Mouse (Mus musculus): ENCODE data around the gene Cabp4.

Cabp4 gene

GRCm38 (mm10) chr19:4164721-4165120 is 20.9 kb upstream of the Cabp4 start:
- in situ Hi-C loops (cut with MboI): no loop called here

DNA sequence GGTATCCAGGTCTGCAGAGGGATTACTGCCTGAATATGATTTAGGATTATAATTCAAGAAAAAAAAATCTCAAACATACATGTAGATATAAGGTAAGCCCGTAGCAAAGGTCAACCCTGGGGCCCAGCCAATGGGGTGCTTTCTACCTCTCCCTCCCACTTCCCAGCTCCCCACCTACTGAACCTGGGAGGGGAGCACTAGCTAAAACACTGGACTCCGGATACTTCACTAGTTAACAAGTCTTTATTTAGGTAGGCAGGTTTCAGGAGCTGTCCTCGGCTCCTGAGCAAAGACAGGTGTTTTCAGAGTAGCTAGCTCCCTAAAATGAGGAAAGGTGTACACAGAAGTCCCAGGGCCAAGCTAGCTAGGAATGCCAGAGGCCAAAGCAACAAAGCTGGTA is 20.3 kb upstream of the Cabp4 start:
- in situ Hi-C loops (cut with MboI): no loop called here

- in situ Hi-C loops (cut with MboI): no loop called here
These were observed 19.7 kb upstream of the Cabp4 start for GRCm38 (mm10) chr19:4163543-4163887.

- in situ Hi-C loops (cut with MboI): no loop called here
These were observed 19.1 kb upstream of the Cabp4 start, which contains the start of gene Rps6kb2 for GRCm38 (mm10) chr19:4162646-4163542. Gene Rps6kb2 (minus strand): TSS chr19:4163354.

GRCm38 (mm10) chr19:4159049-4159448 is 15.2 kb upstream of the Cabp4 start:
- in situ Hi-C loops (cut with MboI): no loop called here

GRCm38 (mm10) chr19:4156771-4157170 is 12.9 kb upstream of the Cabp4 start:
- in situ Hi-C loops (cut with MboI): no loop called here

- in situ Hi-C loops (cut with MboI): no loop called here
These were observed 12.3 kb upstream of the Cabp4 start for GRCm38 (mm10) chr19:4156073-4156579.

DNA sequence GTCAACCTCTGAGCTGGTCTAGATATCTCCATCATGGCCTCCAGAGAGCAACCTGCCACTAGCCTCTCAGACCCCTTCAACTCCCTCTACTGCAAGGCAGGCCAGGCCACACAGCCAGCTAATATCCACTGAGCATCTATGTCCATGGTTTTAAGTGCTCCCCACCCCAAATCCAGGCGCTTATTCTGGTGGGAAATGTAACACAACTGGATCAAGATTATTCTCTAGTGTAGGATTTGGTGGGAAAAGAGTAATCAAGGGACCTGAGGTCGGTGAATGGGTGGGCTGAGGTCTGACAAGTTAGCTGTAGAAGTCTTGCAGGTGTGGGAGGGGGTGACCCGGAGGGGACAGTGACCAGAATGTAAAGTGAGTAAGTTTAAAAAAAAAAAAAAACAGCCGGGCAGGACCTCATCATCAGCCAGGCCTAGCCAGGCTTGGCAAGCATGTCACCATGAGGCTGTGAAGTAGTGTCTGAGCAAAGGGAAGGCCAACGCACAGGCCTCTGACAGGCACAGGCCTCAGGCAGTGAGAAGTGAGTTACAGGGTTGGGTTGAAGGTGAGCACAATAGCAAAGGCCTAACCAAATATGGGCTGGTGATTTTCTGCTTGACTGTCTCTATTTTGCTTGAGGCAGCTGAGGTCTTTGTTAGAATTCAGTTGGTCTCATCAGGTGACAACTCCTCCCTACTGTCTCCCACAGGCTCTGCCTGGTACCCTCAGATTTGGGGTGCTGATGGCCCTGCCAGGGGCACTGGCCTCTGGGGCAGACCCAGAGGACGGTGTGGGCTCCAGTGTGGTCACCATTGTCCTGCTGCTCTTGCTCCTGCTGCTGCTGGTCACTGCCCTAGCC is 11.6 kb upstream of the Cabp4 start:
- in situ Hi-C loops (cut with MboI): no loop called here

DNA sequence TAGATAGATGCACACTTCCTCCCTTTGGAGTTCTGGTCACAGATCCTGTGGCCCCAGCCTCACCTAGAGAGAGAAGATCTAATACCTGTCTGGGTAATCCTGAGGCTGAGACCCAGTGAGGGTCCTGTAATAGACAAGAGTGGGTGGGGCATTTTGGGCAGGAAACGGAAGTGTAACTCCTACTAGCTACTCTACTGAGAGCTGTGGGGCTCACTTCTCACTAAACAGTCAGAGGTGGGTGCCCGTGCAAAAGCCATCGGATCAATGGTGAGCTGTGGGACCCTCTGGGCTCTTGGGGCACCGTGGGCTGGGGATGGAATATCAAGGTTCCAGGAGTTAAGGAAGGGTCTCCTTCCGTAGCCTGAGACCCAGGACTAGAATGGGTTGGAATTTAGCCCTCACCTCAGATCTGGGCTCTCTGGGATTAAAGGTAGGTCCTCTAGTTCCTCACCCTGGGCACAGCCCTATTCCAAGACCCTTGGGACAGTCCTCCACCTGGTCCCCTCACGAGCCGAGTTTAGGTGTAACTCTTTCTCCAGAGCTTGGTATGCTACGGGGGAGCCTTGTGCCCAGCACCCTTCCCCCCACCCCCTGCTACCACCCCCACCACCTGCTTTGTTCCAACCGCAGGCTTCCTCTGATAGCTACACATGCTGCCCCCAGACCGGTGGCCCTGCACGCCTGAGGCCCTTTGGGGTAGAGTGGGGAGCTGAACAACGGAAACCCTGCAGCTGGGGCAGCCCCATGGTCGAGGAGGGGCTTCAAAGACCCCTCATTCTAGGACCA is 10.8 kb upstream of the Cabp4 start:
- in situ Hi-C loops (cut with MboI): no loop called here

- in situ Hi-C loops (cut with MboI): no loop called here
These were observed 9.4 kb upstream of the Cabp4 start, which contains the start of gene Ptprcap for GRCm38 (mm10) chr19:4153232-4153654. Gene Ptprcap (plus strand): TSS chr19:4153604.

GRCm38 (mm10) chr19:4152445-4153231 is 8.8 kb upstream of the Cabp4 start:
- in situ Hi-C loops (cut with MboI): no loop called here

DNA sequence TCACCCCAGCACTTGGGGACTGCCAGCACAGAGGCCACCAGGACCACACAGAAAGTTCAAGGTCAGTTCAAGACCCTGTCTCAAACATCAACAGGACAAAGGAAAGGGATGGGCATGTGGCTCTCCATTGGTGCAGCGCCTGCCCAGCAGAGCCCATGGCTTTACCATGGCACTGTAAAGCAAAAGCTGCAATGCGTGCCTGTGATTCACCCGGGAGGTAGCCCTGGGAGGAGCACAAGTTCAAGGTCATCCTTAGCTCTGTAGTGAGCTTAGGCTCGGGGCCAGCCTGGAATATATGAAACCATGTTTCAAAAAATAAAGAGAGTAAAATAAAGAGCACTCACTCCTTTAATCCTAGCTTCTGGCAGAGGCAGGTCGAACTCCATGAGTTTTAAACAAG is 8.1 kb upstream of the Cabp4 start:
- in situ Hi-C loops (cut with MboI): no loop called here

GRCm38 (mm10) chr19:4151488-4151860 is 7.6 kb upstream of the Cabp4 start:
- in situ Hi-C loops (cut with MboI): no loop called here

DNA sequence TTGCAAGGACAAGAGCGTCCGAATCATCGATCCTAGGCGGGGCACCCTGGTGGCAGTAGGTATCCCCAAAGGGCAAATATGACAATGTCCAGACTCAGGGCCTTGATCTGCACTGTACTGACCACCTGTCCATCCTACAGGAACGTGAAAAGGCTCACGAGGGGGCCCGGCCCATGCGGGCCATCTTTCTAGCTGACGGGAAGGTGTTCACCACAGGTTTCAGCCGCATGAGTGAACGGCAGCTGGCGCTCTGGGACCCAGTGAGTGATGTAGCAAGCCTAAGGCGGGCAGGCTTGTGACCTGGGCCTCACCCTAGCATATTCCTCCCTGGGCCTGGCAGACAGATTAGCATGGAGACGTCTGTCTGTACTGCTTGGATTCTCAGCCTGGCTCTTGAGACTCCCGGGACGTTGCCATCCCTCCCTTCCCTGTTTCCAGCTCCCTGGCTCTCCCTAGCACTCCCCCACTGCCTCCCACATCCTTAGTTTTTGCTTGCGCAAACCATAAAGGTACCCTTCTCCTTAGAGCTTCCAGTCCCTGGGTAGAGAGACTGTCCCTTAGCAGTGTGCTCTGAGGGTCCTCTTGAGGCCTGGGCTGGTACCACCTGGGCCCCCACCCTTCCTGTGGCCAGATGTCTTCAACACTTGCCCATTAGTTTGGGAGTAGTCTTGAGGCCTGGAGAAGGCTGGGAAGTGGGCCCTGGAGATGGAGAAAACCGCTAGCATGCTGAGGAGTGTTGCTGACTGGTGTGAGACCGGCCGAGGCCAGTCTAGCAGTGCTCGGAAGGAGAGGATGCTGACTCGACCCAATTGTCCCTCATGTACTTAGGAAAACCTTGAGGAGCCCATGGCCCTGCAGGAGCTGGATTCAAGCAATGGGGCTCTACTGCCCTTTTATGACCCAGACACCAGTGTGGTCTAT is 7.0 kb upstream of the Cabp4 start:
- in situ Hi-C loops (cut with MboI): no loop called here

DNA sequence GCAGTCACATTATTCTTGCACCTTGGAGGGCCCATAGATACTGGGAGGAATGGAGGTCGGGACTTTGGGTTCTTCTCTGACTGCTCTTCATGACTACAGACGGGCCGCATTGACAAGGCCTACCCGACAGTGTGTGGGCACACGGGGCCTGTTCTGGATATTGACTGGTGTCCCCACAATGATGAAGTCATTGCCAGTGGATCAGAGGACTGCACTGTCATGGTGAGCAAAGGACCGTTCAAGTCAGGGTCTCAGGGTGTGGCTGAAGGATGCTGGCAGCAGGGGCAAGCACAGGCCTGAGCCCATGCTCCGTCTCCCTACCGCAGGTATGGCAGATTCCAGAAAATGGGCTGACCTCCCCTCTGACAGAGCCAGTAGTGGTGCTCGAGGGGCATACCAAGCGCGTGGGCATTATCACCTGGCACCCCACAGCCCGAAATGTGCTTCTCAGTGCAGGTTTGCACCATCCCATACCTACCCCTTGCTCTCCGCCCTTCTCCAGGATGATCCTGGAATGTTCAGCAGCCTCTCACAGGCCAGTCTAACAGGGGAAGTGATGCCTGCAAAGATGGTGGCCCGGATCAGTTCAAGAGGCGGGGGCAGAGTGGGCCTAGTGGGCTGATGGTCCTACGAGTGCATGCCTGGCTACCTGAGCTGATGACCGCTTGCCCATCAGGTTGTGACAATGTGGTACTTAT is 6.1 kb upstream of the Cabp4 start:
- in situ Hi-C loops (cut with MboI): no loop called here

- in situ Hi-C loops (cut with MboI): no loop called here
These were observed 5.5 kb upstream of the Cabp4 start for GRCm38 (mm10) chr19:4149283-4149682.

GRCm38 (mm10) chr19:4148819-4149218 is 5.0 kb upstream of the Cabp4 start:
- in situ Hi-C loops (cut with MboI): no loop called here

DNA sequence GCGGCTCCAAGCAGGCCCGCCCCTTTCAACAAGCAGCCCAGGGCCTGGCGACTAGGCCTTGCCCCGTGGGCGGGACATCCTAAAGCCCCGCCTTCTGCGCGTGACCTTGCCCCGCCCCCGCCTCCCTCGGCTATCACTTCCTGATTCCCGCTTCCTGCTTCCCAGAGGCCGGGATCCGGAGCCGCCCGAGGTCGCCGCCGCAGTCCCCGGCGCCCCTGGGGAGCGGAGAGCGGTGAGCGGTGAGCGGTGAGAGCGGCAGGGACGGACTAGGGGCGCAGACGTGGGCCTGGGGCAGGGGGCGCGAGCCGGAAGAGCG is 4.6 kb upstream of the Cabp4 start, which contains the start of gene Coro1b:
Gene Coro1b, plus strand, starts transcription at position 129 of the 316 bp plus-strand sequence.
- in situ Hi-C loops (cut with MboI): no loop called here

- in situ Hi-C loops (cut with MboI): no loop called here
These were observed 4.1 kb upstream of the Cabp4 start for GRCm38 (mm10) chr19:4147782-4148490.

Measured in mature B cell (primary cell).